Mouse (Mus musculus) midbrain, embryonic 10.5 days (tissue): ENCODE data around the gene Myo1a. TPM values are rescaled to one million over a fixed set of nuclear protein-coding genes. Genes with fewer than 3 reads are reported as not detected.
A peak's percentile ranks its signal among the peaks of the same experiment; 100 is the strongest.

Experiments used
- DNase-seq: peaks from one replicate; pipeline ENCODE4 v3.0.0-alpha.2; 2017; ENCODE audit warnings: low spot score
- H3K27ac ChIP-seq: fragments of 300-500 bp; sonication (generic); replicated peaks from 2 replicates; pipeline ENCODE4 v1.5.1; 2016; ENCODE audit warnings: mild to moderate bottlenecking
- H3K27me3 ChIP-seq: fragments of 300-500 bp; sonication (generic); 2 replicates; pipeline ENCODE4 v1.6.1; 2016; ENCODE audit warnings: low read depth, mild to moderate bottlenecking; ENCODE audit not compliant: poor library complexity, severe bottlenecking
- H3K36me3 ChIP-seq: fragments of 300-500 bp; sonication (generic); 2 replicates; pipeline ENCODE4 v1.6.1; 2016; ENCODE audit warnings: mild to moderate bottlenecking, moderate library complexity
- H3K4me1 ChIP-seq: fragments of 300-500 bp; sonication (generic); 2 replicates; pipeline ENCODE4 v1.6.1; 2016
- H3K4me3 ChIP-seq: fragments of 300-500 bp; sonication (generic); 2 replicates; pipeline ENCODE4 v1.5.1; 2016; ENCODE audit warnings: mild to moderate bottlenecking, moderate library complexity
- H3K9me3 ChIP-seq: fragments of 300-500 bp; sonication (generic); replicated peaks from 2 replicates; pipeline ENCODE4 v1.6.1; 2016; ENCODE audit warnings: mild to moderate bottlenecking
- WGBS: fragments of 180-500 bp; shearing (Covaris S2); methylation state at CpG from one replicate; pipeline ENCODE4 v1.1.7; 2016; 5-methylcytosine and 5-hydroxymethylcytosine counted together
- polyA plus RNA-seq: library from polyadenylated mRNA; unstranded; fragments of >200 nt; fragmentation: Nextera tagmentation; extraction: Ambion mirVana; gene quantifications from 2 replicates; pipeline ENCODE4 v1.2.1, GENCODE M21; 2016

Gene Myo1a
- polyA plus RNA-seq, 1 experiment from 2014 or later, result 0.69 TPM

- Histone ChIP-seq H3K9me3 (peaks cover 5% of the 10 kb centered on the region), H3K4me3 (peak overlapping the region; percentile 97; the same call in 1 of the 2 replicates), H3K27ac (no peak overlapping the region), H3K36me3 (peaks cover 24% of the 10 kb centered on the region), H3K4me1 (peaks cover 24% of the 10 kb centered on the region), H3K27me3 (peaks cover 4% of the 10 kb centered on the region)
- 55% methylated on average over 13 of the region's 13 CpGs for WGBS
- peak; percentile 29 for DNase-seq
Measured at GRCm38 (mm10) chr10:127738151-127738882, 33.3 kb downstream of the Myo1a start.

GRCm38 (mm10) chr10:127739083-127739660, 34.2 kb downstream of the Myo1a start, which contains the start of gene Zbtb39:
Gene Zbtb39, plus strand, starts transcription at chr10:127739538.
- peak within 1 kb of the TSS; percentile 96 for H3K27ac ChIP-seq
- WGBS, result 5% methylated on average over 55 of the region's 61 CpGs
- H3K36me3 ChIP-seq, result peaks cover 32% of the 10 kb centered on the region
- H3K4me1 ChIP-seq, result peaks cover 24% of the 10 kb centered on the region
- peak within 1 kb of the TSS; percentile 97 for H3K4me3 ChIP-seq
- DNase-seq, result peak; percentile 75
- H3K27me3 ChIP-seq, result peaks cover 4% of the 10 kb centered on the region
- peaks cover 10% of the 10 kb centered on the region for H3K9me3 ChIP-seq

GRCm38 (mm10) chr10:127739661-127740161, 34.7 kb downstream of the Myo1a start:
- Histone ChIP-seq H3K27me3 (peaks cover 4% of the 10 kb centered on the region), H3K36me3 (peaks cover 38% of the 10 kb centered on the region), H3K4me1 (peaks cover 24% of the 10 kb centered on the region), H3K9me3 (peaks cover 10% of the 10 kb centered on the region), H3K4me3 (peak overlapping the region; percentile 97), H3K27ac (peak overlapping the region; percentile 96)
- WGBS, result under 1% methylated on average over 54 of the region's 55 CpGs
- DNase-seq, result peak; percentile 62

GRCm38 (mm10) chr10:127744661-127745060, 39.7 kb downstream of the Myo1a start:
- WGBS, result 66% methylated on average over 5 of the region's 5 CpGs
- DNase-seq, result peak; percentile 48
- Histone ChIP-seq H3K4me1 (peaks cover 35% of the 10 kb centered on the region), H3K4me3 (no peak overlapping the region), H3K27me3 (peaks cover 1% of the 10 kb centered on the region; the same call in 1 of the 2 replicates), H3K27ac (no peak overlapping the region), H3K36me3 (peaks cover 81% of the 10 kb centered on the region), H3K9me3 (peaks cover 10% of the 10 kb centered on the region)

- WGBS, result 91% methylated on average over 5 of the region's 5 CpGs
- Histone ChIP-seq H3K36me3 (peaks cover 81% of the 10 kb centered on the region), H3K27me3 (peaks cover 7% of the 10 kb centered on the region), H3K4me1 (peaks cover 32% of the 10 kb centered on the region), H3K27ac (no peak overlapping the region), H3K4me3 (no peak overlapping the region), H3K9me3 (peaks cover 10% of the 10 kb centered on the region)
- DNase-seq, result no peak
Measured at GRCm38 (mm10) chr10:127745886-127746285, 40.9 kb downstream of the Myo1a start.

GRCm38 (mm10) chr10:127747254-127747653, 42.3 kb downstream of the Myo1a start:
- 96% methylated on average over 8 of the region's 8 CpGs for WGBS

GRCm38 (mm10) chr10:127748847-127749612, 44.1 kb downstream of the Myo1a start:
- peak; percentile 22 for DNase-seq
- H3K27ac ChIP-seq, result peak overlapping the region; percentile 28; the same call in 1 of the 2 replicates
- H3K27me3 ChIP-seq, result peaks cover 7% of the 10 kb centered on the region
- peaks cover 50% of the 10 kb centered on the region for H3K36me3 ChIP-seq
- no peaks in the 10 kb centered on the region for H3K9me3 ChIP-seq
- peaks cover 26% of the 10 kb centered on the region for H3K4me1 ChIP-seq
- 8% methylated on average over 7 of the region's 8 CpGs for WGBS
- H3K4me3 ChIP-seq, result no peak overlapping the region

More at GRCm38 (mm10) chr10:127747254-127747653, 42.3 kb downstream of the Myo1a start:
- Histone ChIP-seq H3K4me3 (no peak overlapping the region), H3K9me3 (peaks cover 10% of the 10 kb centered on the region), H3K27ac (no peak overlapping the region), H3K36me3 (peaks cover 68% of the 10 kb centered on the region), H3K4me1 (peaks cover 26% of the 10 kb centered on the region), H3K27me3 (peaks cover 7% of the 10 kb centered on the region)
- no peak for DNase-seq

GRCm38 (mm10) chr10:127750136-127750777, 45.3 kb downstream of the Myo1a start:
- peak overlapping the region; percentile 33 for H3K4me3 ChIP-seq
- H3K27me3 ChIP-seq, result peaks cover 7% of the 10 kb centered on the region

GRCm38 (mm10) chr10:127751548-127751947, 46.6 kb downstream of the Myo1a start, which contains the start of gene Gpr182:
Gene Gpr182, minus strand, starts transcription at chr10:127751732.
- peaks cover 26% of the 10 kb centered on the region for H3K36me3 ChIP-seq
- DNase-seq, result no peak

More at GRCm38 (mm10) chr10:127750136-127750777, 45.3 kb downstream of the Myo1a start:
- Histone ChIP-seq H3K27ac (peak overlapping the region; percentile 38), H3K36me3 (peaks cover 39% of the 10 kb centered on the region), H3K4me1 (peaks cover 26% of the 10 kb centered on the region), H3K9me3 (no peaks in the 10 kb centered on the region)
- no peak for DNase-seq
- WGBS, result 53% methylated on average over 24 of the region's 24 CpGs

GRCm38 (mm10) chr10:127754566-127755166, 49.7 kb downstream of the Myo1a start:
- Histone ChIP-seq H3K36me3 (no peaks in the 10 kb centered on the region), H3K4me3 (no peak overlapping the region), H3K27ac (no peak overlapping the region), H3K9me3 (no peaks in the 10 kb centered on the region), H3K27me3 (peaks cover 6% of the 10 kb centered on the region), H3K4me1 (peaks cover 9% of the 10 kb centered on the region)
- no peak for DNase-seq
- WGBS, result 83% methylated on average over 6 of the region's 6 CpGs

More at GRCm38 (mm10) chr10:127751548-127751947, 46.6 kb downstream of the Myo1a start, which contains the start of gene Gpr182:
- peaks cover 26% of the 10 kb centered on the region for H3K4me1 ChIP-seq
- no peaks in the 10 kb centered on the region for H3K9me3 ChIP-seq
- no peak within 1 kb of the TSS for H3K4me3 ChIP-seq
- H3K27ac ChIP-seq, result no peak within 1 kb of the TSS
- H3K27me3 ChIP-seq, result peaks cover 7% of the 10 kb centered on the region
- WGBS, result 61% methylated on average over 8 of the region's 8 CpGs

- WGBS, result 78% methylated on average over 3 of the region's 3 CpGs
Measured at GRCm38 (mm10) chr10:127755246-127755645, 50.3 kb downstream of the Myo1a start.

More at GRCm38 (mm10) chr10:127755246-127755645, 50.3 kb downstream of the Myo1a start:
- no peak overlapping the region for H3K27ac ChIP-seq
- H3K27me3 ChIP-seq, result 0 out of 2 replicates have a peak, but pooled peaks cover under 1% of the 10 kb centered on the region
- H3K4me1 ChIP-seq, result peaks cover 3% of the 10 kb centered on the region; the same call in 1 of the 2 replicates
- H3K36me3 ChIP-seq, result no peaks in the 10 kb centered on the region
- DNase-seq, result no peak
- H3K4me3 ChIP-seq, result no peak overlapping the region
- H3K9me3 ChIP-seq, result no peaks in the 10 kb centered on the region
